Mouse (Mus musculus) heart, embryonic 11.5 days (tissue): ENCODE results near the gene Klrb1c. TPM values are rescaled to one million over a fixed set of nuclear protein-coding genes. Genes with fewer than 3 reads are reported as not detected.
"Not testable (repeated sequence)": the region's sequence is repeated elsewhere in the genome, so short reads cannot be mapped to it uniquely, and the experiment has no call there.

Source experiments
- ATAC-seq: fragments of 200-750 bp; cut with Nextera tagmentation; replicated peaks from 2 replicates; pipeline ENCODE4 v1.8.0; 2017; ENCODE audit warnings: moderate library complexity; ENCODE audit not compliant: insufficient number of reproducible peaks, low FRiP score, low TSS enrichment
- H3K27ac ChIP-seq: fragments of 300-500 bp; sonication (generic); 2 replicates; pipeline ENCODE4 v1.5.1; 2014; ENCODE audit warnings: mild to moderate bottlenecking, low read depth, low read length
- H3K27me3 ChIP-seq: fragments of 300-500 bp; sonication (generic); 2 replicates; pipeline ENCODE4 v1.6.1; 2014; ENCODE audit warnings: mild to moderate bottlenecking, low read length, mixed read lengths; ENCODE audit not compliant: control insufficient read depth, insufficient read depth
- H3K36me3 ChIP-seq: fragments of 300-500 bp; sonication (generic); 2 replicates; pipeline ENCODE4 v1.6.1; 2014; ENCODE audit warnings: mild to moderate bottlenecking, low read length, moderate library complexity, mixed read lengths; ENCODE audit not compliant: control insufficient read depth, insufficient read depth
- H3K4me1 ChIP-seq: fragments of 300-500 bp; sonication (generic); 2 replicates; pipeline ENCODE4 v1.6.1; 2014; ENCODE audit warnings: low read length; ENCODE audit not compliant: control insufficient read depth, insufficient read depth
- H3K4me2 ChIP-seq: fragments of 300-500 bp; sonication (generic); 2 replicates; pipeline ENCODE4 v1.6.1; 2014; ENCODE audit warnings: mild to moderate bottlenecking, moderate library complexity
- H3K4me3 ChIP-seq: fragments of 300-500 bp; sonication (generic); 2 replicates; pipeline ENCODE4 v1.5.1; 2014; ENCODE audit warnings: low read depth, low read length
- H3K9ac ChIP-seq: fragments of 300-500 bp; sonication (generic); 2 replicates; pipeline ENCODE4 v1.6.1; 2014; ENCODE audit warnings: mild to moderate bottlenecking, low read depth, low read length, moderate library complexity
- H3K9me3 ChIP-seq: fragments of 300-500 bp; sonication (generic); replicated peaks from 2 replicates; pipeline ENCODE4 v1.6.1; 2016; ENCODE audit warnings: low read length; ENCODE audit not compliant: control insufficient read depth
- WGBS: fragments of 180-500 bp; shearing (Covaris S2); extraction: QIAGEN DNeasy Blood & Tissue Kit; methylation state at CpG from one replicate; pipeline ENCODE4 v1.1.7; 2014; ENCODE audit not compliant: insufficient replicate concordance; 5-methylcytosine and 5-hydroxymethylcytosine counted together
- polyA plus RNA-seq: library from polyadenylated mRNA; unstranded; fragments of >200 nt; fragmentation: Nextera tagmentation; extraction: Ambion mirVana; gene quantifications from 2 replicates; pipeline ENCODE4 v1.2.1, GENCODE M21; 2014

The Klrb1c gene
- polyA plus RNA-seq, 1 experiment from 2014 or later, result not detected

DNA sequence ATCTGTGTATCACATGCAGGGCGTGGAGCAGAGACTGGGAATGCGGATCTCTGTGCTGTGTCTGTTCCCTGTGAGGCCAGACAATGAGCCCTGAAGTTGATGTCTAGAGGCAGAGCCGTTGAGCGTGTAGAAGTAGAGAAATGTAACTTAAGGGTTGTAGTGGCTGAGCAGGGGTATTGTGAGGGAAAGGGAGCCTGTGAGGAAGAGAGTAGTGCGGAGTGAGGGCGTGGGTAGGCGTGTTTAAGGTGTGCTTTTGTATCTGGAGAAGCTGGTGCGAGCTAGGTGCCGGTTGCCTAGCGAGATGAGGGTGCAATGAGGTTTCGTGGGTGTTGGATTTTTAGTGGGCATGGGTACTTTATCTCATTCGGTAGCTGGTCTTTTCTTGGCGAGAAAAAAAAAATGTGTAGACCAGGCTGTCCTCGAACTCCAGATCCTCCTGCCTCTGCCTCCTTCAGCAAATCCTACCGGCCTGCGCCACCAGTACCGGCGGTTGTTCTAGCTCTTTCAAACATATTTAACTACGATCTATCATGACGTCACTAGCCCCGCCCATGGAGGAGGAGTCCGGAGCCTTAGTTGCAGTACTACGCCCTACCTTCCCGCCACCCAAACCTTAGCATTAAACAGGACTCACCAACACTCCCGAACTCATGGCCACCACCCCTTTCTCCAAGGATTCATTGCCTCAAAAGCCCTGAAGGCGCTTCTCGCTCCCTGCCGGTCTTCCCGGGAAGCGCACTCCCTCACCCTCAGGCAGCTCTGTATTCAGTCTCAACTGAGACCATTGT, 25.1 kb downstream of the Klrb1c start:
- 2% methylated on average over 30 of the region's 30 CpGs for WGBS

DNA sequence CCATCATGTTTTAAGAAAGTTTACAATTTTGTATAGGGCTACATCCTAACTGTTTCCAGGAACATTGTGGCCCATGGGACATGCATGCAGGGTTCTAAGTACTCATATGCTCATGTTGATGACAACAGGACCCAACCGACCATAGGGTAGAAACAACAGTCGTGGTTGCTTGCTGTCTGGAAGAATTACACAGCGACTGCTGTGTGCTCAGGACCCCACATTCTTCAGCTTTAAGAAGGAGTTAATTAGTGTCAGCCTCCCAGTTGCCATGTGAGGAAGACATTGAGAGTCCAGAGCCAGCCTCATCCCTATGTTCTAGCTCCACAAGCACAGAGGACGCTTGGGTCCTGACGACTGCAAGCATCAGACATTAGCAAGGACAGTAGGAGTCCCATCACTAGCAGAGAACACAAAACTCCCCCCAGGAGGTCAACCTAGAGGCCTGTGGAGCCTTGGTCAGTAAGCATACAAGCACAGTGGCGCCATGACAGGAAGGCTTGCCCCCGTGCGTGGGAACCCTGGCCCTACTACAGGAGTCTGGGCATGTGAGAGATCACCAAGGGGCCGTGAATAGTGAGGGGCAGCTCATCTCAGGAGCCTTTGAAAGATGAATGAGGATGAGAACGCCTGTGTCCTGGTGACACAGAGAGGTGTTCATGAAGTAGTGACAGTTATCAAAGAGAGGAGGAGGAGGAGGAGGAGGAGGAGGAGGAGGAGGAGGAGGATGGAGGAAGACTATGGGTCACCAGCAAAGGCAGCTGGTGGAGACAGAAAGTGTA, 25.9 kb downstream of the Klrb1c start:
- not testable (repeated sequence) for H3K27ac ChIP-seq, H3K9ac ChIP-seq, H3K4me1 ChIP-seq, H3K9me3 ChIP-seq, H3K36me3 ChIP-seq, ATAC-seq, H3K27me3 ChIP-seq
- peak overlapping the region; percentile 62 for H3K4me3 ChIP-seq
- WGBS, result 76% methylated on average over 9 of the region's 10 CpGs
- peak overlapping the region; percentile 82 for H3K4me2 ChIP-seq

More for the DNA sequence above, 25.1 kb downstream of the Klrb1c start:
- Histone ChIP-seq H3K36me3 (no peaks in the 10 kb centered on the region), H3K9me3 (no peaks in the 10 kb centered on the region), H3K27ac (0 out of 2 replicates have a peak overlapping the region, but pooled peaks have one; percentile 10), H3K4me1 (no peaks in the 10 kb centered on the region), H3K4me2 (peak overlapping the region; percentile 82), H3K4me3 (peak overlapping the region; percentile 62), H3K27me3 (no peaks in the 10 kb centered on the region), H3K9ac (peak overlapping the region; percentile 72)
- peak; percentile 91 for ATAC-seq

DNA sequence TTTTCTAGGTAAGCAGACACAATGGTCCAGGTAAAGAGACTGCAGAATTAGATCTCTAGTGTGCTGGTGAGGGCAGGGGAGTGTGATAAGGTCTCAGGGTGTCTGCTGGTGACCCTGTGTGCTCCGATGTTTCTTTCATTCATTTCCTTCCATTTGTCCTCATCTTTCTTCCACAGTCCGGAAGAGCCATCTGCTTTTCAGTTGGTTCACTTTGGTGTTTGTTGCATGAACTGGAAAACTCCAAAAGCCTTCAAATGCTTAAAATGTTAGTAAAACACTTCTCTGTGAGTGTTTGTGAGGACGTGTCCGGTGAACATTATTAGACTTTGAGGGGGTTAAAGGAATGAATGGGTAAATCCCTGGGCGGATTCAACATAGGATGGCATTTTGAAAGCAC, 27.9 kb downstream of the Klrb1c start:
- H3K9me3 ChIP-seq, result no peaks in the 10 kb centered on the region
- H3K4me2 ChIP-seq, result peak overlapping the region; percentile 57
- H3K9ac ChIP-seq, result 0 out of 2 replicates have a peak overlapping the region, but pooled peaks have one; percentile 22
- WGBS, result 44% methylated on average over 5 of the region's 5 CpGs
- H3K4me3 ChIP-seq, result peak overlapping the region; percentile 65
- H3K27ac ChIP-seq, result no peak overlapping the region
- H3K4me1 ChIP-seq, result no peaks in the 10 kb centered on the region
- H3K36me3 ChIP-seq, result no peaks in the 10 kb centered on the region
- no peaks in the 10 kb centered on the region for H3K27me3 ChIP-seq
- no peak for ATAC-seq

GRCm38 (mm10) chr6:128760416-128761143, 28.4 kb downstream of the Klrb1c start:
- 3% methylated on average over 42 of the region's 44 CpGs for WGBS
- H3K27me3 ChIP-seq, H3K4me1 ChIP-seq, H3K9me3 ChIP-seq, H3K36me3 ChIP-seq: not testable (repeated sequence)
- Histone ChIP-seq H3K27ac (0 out of 2 replicates have a peak overlapping the region, but pooled peaks have one; percentile 29), H3K4me3 (peak overlapping the region; percentile 65), H3K4me2 (peak overlapping the region; percentile 57), H3K9ac (peak overlapping the region; percentile 82)
- ATAC-seq, result peak; percentile 66

GRCm38 (mm10) chr6:128760016-128760415, 29.0 kb downstream of the Klrb1c start:
- H3K36me3 ChIP-seq, H3K4me1 ChIP-seq, H3K9me3 ChIP-seq, H3K27me3 ChIP-seq: not testable (repeated sequence)
- Histone ChIP-seq H3K27ac (0 out of 2 replicates have a peak overlapping the region, but pooled peaks have one; percentile 29), H3K9ac (peak overlapping the region; percentile 82), H3K4me3 (peak overlapping the region; percentile 65), H3K4me2 (peak overlapping the region; percentile 50)
- peak; percentile 36 for ATAC-seq
- WGBS, result under 1% methylated on average over 22 of the region's 22 CpGs

DNA sequence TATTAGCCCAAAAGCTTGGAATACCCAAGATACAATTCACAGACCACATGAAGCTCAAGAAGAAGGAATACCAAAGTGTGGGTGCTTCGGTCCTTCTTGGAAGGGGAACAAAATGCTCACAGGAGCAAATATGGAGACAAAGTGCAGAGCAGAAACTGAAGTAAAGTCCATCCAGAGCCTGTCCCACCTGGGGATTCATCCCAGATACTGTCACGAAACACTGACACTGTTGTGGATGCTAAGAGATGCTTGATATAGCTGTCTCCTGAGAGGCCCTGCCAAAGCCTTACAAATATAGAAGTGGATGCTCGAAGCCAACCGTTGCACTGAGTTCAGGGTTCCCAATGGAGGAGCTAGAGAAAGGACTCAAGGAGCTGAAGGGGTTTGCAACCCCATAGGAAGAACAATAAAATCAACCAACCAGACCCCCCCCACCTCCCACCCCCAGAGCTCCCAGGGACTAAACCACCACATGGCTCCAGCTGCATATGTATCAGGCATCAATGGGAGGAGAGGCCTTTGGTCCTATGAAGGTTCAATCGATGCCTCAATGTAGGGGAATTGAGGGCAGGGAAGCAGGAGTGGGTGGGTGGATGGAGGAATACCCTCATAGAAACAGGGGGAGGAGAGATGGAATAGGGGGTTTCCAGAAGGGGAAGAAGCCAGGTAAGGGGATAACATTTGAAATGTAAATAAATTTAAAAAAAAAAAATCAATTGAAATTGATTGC, 29.6 kb downstream of the Klrb1c start:
- Histone ChIP-seq H3K27me3 (no peaks in the 10 kb centered on the region), H3K4me3 (no peak overlapping the region), H3K36me3 (no peaks in the 10 kb centered on the region), H3K27ac (no peak overlapping the region), H3K9ac (no peak overlapping the region), H3K4me1 (no peaks in the 10 kb centered on the region), H3K9me3 (no peaks in the 10 kb centered on the region), H3K4me2 (no peak overlapping the region)
- ATAC-seq, result no peak
- WGBS, result 80% methylated on average over 5 of the region's 5 CpGs

GRCm38 (mm10) chr6:128755402-128755763, 33.6 kb downstream of the Klrb1c start:
- H3K9ac ChIP-seq, ATAC-seq: not testable (repeated sequence)
- 37% methylated on average over 4 of the region's 4 CpGs for WGBS

More at GRCm38 (mm10) chr6:128755402-128755763, 33.6 kb downstream of the Klrb1c start:
- H3K4me2 ChIP-seq, H3K27ac ChIP-seq, H3K27me3 ChIP-seq, H3K4me3 ChIP-seq, H3K4me1 ChIP-seq, H3K9me3 ChIP-seq, H3K36me3 ChIP-seq: not testable (repeated sequence)
